Mouse (Mus musculus) 3T3-L1 (cell line): Measurements from ENCODE around the gene Efcab11.

Experiments used
- DNase-seq: peaks from one replicate; pipeline ENCODE4 v3.0.0-alpha.2; 2015; ENCODE audit warnings: low read depth, low spot score

Gene Efcab11

DNA sequence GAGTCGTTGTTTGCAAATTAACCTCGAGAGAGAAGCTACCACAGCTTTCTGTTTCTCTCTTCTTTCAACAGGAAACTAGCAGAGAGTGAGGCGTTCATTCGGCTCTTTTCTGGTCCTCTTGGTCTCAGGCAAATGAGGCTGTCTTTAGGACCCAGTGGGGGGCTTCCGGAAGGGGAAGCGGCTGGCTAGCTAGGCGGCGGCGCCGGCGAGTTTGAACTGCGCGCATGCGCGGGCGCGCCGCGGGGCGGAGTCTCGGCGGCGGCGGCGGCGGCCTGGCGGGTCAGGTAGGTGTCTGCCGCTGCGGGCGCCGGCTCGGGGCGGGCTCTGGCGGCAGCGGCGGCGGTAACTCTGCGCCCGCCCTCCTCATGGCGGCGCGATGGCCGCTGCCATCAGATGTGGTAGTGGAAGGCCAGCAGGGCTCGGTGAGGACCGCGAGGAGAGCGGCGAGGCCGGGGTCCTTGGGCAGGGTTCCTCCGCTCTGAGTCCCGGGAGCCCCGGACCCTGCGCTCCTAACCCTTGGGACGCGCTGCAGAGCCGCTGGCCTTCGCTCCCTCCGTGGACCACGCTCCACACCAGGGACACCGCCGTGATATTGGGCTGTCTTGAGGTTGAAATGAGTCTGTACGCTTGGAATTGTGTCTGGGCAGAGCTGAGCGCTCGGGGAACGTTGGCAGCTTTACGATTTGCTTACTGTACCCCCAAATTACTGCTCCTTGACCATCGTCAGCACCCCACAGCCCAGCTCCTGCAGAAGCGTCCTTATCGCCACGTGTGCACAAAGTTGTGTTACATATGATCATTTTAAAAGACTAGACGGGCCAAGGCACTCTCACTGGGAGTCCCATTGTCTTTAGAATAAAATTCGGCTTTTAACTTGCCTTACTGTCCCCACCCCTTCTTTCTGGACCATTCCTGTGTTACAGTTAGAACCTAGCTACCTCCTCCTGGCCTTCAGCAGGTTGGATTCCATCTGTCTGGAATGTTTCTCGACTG lies at the start of gene Efcab11, which contains the start of gene Tdp1:
TSS of gene Efcab11 (minus strand) at position 171 of the 993 bp plus-strand sequence.
TSS of gene Tdp1 (plus strand) at position 249 of the 993 bp plus-strand sequence.
- DNase-seq = peak; percentile 90

DNA sequence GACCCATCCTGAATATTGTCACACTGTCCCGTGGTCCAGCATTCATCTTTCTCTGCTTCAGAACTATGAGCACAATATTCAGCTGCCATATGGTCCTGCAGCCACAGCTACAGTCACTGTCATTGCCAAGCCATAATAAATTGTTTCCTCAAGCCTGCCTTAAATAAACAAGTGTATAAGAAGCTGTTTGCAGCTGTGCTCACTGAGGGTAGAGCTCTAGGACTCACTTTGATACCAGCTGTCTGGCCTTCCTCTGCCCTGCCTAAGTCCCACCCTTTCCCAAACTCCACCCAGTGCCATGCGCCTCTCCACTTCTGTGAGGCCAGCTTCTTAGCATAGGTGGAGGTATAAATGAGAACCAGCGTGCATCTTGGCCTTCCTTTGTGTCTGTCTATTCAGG lies 49.4 kb upstream of the Efcab11 start:
- DNase-seq = no peak

DNA sequence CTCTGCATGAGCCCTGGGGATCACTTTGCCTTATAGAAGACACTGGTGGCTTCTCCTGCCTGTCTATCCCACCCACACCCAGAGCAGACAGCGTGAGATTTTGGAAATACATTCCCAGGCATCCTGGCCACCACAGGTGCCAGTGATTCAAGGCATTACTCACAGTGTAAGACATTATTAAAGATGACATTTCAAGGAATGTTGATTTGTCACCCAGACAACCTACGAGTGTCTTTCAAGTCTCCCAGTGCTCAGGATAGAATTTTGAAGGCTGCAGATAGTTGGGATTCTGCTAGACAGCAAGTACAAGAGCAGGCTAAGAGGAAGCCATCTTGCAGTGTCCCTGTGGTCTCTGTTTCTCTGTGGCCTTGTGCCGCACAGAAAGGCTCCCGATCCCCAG lies 48.0 kb upstream of the Efcab11 start:
- DNase-seq = no peak

DNA sequence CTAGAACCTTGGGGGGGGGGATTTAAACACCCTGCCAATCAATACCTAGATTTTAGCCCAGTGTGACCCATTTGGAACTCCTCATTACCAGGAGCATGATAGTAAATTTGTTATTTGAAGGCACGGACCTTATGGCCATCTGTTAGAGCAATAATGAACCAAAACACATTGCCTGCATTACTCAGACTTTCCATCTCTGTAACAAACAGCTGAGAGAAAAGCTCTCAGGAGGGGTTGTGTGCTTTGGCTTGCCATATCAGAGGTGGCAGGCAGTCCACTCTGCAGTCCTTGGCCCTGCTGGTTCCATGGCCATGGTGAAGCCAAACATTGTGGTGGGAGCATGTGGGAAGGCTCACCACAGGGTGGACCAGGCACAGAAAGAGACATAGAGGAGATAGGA lies 44.9 kb upstream of the Efcab11 start:
- no peak for DNase-seq

DNA sequence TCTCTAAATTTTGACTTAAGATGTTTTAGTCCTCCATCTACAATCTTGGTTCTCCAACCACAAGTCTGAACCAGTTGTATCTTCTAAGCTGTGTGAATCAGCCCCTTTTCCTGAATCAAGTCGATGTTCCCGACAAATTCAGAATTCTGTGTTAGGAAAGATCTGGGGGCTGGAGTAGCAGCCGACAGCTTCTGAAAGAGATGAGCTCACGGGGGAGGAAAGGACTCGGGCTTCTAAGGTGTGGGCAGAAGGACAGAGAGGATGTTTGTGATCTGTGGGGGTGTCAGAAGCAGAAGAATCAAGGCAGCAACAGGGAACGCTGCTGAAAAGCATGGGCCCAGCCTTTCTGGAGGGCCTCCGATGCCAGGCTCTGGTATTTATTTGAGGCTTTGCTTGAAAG lies 44.1 kb upstream of the Efcab11 start:
- no peak for DNase-seq

DNA sequence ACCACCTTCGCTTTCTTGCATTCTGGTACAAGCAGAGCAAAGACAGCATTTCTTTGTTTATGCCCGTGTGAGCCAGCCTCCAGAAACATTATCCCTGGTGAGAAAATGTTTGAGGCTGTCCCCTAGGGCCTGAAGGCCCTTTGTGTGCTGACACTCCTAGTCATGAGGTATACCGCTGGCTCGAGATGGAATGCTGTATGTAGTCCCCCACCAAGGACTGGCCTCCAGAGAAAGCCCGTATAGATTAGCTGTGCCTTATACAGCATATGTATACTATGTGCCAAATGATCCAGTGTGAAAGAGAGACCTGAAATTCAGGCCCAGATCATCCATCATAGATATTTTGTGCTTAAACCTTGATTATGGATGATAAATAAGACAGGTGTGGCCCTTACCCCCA lies 39.5 kb upstream of the Efcab11 start:
- no peak for DNase-seq

DNA sequence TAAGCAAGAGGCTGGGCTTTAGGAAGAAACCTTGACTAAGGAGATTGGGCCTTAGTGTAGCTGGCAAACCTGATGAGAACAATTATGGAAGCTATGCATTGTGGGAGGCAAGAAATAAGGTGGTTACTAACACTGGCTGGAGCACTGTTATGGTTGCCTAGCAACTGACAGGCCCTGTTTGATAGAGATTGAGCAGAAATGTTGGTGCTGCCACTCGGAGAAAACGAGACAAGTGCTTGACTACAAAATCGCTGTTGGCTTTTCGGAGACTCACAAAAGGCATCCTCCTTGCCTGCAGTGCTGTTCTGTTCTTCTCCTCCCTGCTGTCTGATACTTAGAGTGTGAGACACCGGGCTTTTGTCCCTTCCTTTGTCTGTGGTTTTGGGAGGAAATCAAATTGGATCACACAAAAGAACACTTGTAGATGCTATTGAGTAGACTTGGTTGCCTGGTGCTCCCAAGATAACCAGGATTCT lies 38.9 kb upstream of the Efcab11 start:
- DNase-seq = no peak

DNA sequence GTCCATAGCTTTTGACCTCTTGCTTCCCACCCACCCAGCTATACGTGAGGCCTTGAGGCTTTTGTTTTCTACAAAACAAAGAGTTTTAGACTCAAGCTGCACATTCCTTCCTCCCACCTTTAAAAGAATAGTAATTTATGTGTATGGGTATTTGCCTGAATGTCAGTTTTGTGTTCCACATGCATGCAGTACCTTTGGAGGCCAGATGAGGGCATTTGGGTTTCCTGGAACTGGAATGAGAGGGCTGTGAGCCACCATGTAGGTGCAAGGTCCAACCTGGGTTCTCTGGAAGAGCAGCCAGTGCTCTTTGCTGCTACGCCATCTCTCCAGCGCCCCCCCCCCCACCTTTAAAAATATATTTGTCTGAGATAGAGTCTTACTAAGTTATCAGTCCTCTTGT lies 36.8 kb upstream of the Efcab11 start:
- peak; percentile 37 for DNase-seq

DNA sequence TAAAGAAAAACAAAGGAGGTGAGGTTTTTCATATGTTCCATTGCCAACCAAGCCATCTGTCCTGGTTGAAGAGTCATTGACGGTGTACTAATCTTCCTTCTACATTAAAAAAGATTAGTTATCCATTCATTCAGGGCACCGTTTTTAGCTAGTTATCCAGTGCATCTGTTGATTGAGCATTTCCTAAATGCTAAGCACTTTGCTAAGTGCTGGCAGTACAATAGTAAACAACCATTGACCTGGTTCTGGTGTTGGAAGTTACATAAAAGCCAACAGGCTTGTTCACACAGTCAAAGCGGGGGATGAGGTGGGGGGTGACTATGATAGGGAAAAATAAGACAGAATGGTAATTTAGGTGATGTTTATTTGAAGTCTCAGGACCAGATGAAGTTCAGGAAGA lies 35.4 kb upstream of the Efcab11 start:
- DNase-seq = no peak

DNA sequence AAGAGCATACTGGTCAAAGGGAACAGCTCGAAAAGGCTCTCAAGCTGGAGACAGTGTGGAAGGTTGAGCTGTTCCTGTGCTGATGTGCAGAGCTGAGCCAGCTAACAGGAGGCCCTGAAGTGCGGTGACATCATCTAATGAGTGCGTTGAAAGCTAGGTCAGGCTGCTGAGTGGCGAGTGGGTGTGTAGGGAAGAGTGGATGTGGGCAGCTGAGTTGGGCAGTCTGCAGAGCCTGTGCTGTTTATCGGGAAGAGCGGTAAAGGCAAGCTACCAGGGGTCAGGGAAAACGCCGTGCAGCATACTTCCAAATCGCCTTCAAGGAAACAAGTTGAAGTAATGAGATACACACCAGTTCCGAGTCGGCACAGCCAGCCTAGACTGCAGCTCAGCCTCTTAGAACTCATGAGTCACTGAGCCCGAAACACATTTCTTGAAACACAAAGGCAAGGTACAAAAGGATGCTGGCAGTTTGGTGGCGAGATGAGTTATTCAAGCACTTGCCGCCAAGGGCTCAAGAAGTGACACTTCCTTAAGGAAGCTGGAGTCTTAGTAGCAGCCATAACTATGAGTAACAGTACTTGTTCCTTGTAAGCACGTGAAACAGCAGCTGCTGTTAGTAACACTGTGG lies 33.7 kb upstream of the Efcab11 start:
- peak; percentile 15 for DNase-seq

DNA sequence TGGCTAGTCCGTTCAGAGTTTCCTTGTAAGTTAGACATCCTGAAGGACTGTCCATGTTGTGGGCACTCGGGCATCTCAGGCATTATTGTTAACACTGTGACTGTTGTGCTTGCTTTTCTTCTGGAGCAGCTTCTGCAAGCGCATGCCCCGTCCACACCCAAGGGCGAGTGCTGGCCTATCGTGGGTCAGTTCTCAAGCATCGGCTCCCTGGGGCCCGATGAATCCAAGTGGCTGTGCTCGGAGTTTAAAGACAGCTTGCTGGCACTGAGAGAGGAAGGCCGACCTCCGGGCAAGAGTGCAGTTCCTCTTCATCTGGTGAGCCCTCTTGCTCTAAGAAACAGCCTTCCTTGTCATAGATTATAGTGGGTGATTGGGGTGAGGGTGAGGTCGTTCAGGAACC lies 27.2 kb upstream of the Efcab11 start:
- no peak for DNase-seq

DNA sequence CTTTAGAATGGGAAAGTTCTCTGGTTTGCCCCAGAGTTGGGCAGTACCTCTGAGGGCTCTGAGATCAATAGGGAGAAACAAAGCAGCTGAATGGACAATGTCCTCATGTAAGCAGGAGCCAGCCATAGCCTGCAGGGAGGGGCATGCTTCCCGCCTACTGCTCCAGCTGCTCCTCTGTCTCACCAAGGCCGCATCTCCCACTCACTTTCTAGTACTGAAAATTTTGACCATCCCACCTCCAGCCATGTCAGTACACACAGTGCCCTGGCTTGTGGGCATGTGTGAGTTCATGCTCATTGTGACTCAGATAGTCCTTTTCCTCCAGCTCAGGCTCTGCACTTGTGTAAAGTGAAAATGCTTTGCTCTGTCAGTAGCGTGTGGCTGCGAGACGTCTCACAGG lies 20.3 kb upstream of the Efcab11 start:
- no peak for DNase-seq

DNA sequence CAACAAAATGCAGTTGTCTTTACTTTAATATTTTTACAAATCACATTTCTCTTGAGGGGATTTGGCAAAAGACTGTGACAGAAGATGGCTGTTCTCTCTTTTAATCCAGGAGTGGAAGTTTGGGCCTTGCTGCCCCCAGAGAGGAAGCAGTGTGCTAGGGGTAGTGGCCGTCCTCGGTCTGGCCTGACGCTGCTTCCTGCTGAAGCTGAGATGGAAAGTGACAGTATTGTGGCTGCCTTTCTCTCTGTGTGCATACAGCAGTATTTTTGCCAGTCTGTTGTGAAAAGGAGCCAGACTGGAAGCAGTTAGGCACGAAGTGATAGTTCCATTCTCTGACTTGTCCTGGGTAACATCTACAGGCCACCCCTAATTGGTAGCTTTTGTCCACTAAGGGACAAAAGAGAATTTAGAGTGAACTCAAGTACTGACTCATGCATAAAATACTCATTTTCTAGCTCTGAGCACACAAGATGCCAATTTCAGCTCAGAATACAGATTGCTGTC lies 18.7 kb upstream of the Efcab11 start:
- no peak for DNase-seq

DNA sequence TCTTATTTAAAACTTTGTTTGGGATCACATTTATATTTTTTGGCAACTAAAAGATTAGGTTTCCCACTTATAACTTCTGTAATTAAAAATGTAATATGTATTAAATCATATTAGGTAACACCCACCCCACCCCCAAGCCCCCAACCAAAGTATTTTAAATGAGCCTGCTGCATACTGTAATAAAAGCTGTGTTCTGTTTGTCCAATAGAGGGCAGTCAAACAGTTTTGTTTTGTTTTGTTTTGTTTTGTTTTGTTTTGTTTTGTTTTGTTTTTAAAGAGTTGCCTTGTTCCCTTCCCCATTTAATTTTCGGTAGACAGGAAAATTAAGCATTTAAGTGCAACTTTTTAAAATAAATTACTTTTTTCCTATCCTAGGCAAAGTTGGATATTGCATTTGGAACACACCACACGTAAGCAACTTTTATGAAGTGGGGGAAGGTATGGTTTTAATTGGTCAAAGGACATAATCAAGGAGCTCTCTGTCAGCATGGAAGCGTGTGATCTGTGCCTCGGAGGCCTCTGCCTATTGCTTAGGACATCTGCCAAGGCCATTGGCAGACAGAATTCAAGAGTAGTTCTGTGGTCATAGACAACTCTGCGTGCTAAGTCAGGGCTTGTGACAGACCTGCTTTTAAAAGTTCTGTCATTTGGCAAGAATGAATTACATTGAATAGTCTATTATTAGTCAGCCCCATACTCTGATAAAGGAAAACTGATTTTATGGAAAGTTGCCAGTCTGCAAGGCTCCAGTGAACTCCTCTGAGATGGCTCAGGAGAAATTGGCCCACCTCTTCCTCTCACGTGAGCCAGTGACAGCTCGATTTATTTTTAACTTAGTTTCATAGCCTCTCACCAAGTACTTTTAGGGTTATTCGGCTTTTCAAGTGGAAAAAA lies 18.0 kb upstream of the Efcab11 start:
- peak; percentile 31 for DNase-seq

DNA sequence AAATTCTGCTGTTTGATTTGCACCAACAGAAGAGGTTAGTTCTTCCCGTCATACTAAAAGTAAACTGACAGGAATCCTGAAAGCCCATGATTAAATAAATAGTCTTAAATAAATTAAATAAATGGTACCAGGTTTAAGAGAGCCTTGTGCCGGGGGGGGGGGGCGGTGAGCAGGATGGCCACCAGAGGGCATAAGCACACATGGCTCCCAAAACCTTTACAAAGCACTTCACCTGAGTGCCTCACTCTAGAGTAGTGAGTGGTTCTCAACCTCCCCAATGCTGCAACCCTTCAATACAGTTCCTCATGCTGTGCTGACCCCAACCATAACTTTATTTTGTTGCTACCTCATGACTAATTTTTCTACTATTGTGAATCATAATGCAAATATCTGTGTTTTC lies 15.8 kb upstream of the Efcab11 start:
- DNase-seq = peak; percentile 21

DNA sequence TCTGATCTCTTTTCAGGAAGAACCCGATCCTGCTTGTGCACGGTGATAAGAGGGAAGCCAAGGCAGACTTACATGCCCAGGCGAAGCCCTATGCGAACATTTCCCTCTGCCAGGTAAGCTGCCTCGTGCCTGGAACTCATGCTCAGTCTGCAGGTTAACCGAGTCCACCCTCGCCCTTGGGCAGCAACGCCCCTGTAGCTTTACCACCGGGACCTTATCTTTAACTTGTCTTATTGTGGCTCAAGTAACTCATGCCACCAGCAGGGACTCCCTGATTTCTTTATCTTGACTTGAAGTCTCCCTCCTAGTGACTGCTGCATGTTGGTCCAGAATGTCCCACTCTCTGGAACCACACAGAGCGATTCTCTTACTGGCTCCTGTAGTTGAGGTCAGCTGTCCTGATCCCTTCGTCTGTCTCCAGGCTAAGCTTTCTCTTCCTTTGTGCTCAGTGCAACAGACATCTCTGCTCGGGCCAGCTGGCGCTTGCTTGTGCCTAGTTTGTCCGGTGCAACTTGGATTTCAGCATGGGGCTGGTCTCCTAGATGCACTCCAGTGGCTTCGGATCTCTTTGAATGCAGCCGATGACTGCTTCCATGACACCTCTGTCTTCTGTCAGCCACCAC lies 14.1 kb upstream of the Efcab11 start:
- DNase-seq = no peak

DNA sequence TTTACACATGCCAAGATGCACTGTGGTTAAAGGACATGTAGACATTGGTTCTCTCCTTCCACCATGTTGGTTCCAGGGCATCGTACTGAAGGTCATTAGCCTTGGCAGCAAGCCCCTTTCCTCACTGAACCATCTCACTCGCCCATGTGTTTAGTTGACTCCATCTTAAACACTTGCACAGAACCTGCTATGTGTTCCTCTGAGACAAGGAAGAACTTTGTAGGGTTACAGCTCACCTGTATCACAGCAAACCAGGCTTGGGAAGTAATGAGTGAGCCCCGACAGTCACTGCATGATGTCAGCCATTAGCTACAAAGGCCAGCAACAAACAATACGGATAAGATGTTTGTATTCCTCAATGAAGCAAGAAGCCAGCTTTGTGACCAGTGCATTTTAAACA lies 13.6 kb upstream of the Efcab11 start:
- no peak for DNase-seq

DNA sequence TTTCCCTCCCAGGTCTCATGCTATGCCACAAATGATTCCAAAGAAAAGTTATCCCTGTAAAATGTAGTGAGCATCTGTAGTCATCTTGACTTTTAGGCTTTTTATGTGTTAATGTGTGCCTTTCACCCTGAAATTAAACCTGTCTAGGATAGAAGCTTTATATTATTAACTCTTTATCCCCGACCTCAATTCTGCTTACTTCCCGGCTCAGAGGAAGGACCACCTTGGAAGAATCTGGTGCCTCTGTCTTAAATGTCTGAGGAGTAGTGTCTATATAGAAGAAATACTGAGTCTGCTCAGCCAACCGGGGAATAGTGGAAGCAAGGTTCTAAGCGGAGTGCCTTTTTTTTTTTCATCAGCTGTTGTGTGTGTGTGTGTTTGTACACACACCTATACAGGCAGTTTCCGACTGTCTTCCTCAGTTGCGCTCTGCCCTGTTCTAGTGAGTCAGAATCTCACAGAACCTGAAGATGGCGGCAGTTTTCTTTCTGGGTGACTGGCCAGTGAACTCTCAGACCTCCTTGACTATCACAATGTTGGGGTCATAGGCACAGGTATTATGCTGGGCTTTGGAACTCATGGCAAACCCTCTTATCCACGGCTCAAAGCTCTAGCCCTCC lies 1.2 kb upstream of the Efcab11 start:
- DNase-seq = peak; percentile 6

DNA sequence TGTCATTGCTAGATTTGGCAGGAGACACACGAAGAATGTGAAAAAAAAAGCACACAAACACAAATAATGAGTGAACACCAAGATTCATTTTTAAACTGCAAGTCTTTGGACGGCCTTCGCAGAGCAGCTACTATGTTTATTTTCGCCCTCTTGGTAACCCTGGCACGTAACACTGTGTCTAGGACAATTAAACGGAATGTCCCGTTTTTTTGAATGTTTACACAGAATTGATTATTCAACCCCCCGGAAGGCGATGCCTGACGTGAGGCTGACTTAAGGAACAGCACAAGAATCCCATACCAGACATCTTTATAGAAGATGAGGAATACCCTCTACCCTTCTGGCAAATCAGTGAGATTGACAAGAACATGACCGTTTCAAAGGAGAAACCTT lies 530 bp downstream of the Efcab11 start:
- no peak for DNase-seq

DNA sequence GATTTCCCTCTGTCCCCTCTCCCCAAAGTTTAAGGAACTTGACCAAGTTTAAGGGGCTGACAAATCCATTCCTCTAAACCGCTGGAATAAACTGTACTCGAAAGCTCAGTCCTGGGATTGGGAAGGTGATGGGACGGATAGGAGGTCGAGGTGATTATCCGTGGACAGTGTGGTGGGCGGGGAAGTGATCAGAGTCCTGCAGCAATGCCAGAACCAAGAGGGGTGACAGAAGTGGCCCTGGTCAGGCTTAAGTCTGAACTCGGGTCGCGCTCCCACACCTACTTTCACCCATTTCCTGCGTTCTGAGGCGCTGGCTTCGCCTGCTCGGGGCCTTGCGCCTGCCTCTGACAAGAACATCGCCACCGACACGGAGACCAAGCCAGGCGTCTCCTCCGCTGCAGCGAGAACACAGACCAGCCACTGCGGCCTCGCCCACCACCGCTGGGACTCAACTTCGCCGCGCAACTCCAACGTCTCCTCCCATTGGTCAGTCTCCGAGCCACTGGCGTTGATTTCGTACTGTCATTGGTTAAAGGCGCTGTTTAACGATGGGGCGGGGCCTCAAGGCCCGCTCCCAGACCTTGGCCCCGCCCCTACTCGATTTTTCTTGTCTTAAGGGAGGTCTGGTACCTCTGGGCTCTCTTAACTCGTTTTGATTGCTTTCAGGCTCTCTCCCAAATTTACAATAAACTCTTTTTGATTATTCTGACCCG lies 1.1 kb downstream of the Efcab11 start:
- DNase-seq = peak; percentile 96
